Mouse (Mus musculus) forebrain, embryonic 14.5 days (tissue): ENCODE data around the gene Ints11. TPM values are rescaled to one million over a fixed set of nuclear protein-coding genes. Genes with fewer than 3 reads are reported as not detected.

Source experiments
- ATAC-seq: fragments of 200-750 bp; cut with Nextera tagmentation; 2 replicates; pipeline ENCODE4 v1.8.0; 2017; ENCODE audit warnings: mild to moderate bottlenecking, moderate library complexity
- DNase-seq: peaks from one replicate; pipeline ENCODE4 v3.0.0-alpha.2; 2015; ENCODE audit warnings: low spot score
- H3K27ac ChIP-seq: fragments of 300-500 bp; sonication (generic); 2 replicates; pipeline ENCODE4 v1.5.1; 2014; ENCODE audit warnings: low read depth, mild to moderate bottlenecking, control low read depth, low read length, moderate library complexity
- H3K27me3 ChIP-seq: fragments of 300-500 bp; sonication (generic); replicated peaks from 2 replicates; pipeline ENCODE4 v1.6.1; 2014; ENCODE audit warnings: low read length, control low read depth, mixed read lengths; ENCODE audit not compliant: control insufficient read depth, insufficient read depth
- H3K36me3 ChIP-seq: fragments of 300-500 bp; sonication (generic); 2 replicates; pipeline ENCODE4 v1.6.1; 2014; ENCODE audit warnings: low read length, control low read depth; ENCODE audit not compliant: control insufficient read depth, insufficient read depth
- H3K4me1 ChIP-seq: fragments of 300-500 bp; sonication (generic); 2 replicates; pipeline ENCODE4 v1.6.1; 2014; ENCODE audit warnings: antibody characterized with exemption, low read length, control low read depth; ENCODE audit not compliant: control insufficient read depth, insufficient read depth
- H3K4me2 ChIP-seq: fragments of 300-500 bp; sonication (generic); 2 replicates; pipeline ENCODE4 v1.6.1; 2014; ENCODE audit warnings: mild to moderate bottlenecking, control low read depth, low read length
- H3K4me3 ChIP-seq: fragments of 300-500 bp; sonication (generic); 2 replicates; pipeline ENCODE4 v1.5.1; 2014; ENCODE audit warnings: low read depth, low read length, control low read depth
- H3K9ac ChIP-seq: fragments of 300-500 bp; sonication (generic); 2 replicates; pipeline ENCODE4 v1.6.1; 2014; ENCODE audit warnings: mild to moderate bottlenecking, low read length, control low read depth, moderate library complexity
- H3K9me3 ChIP-seq: fragments of 300-500 bp; sonication (generic); replicated peaks from 2 replicates; pipeline ENCODE4 v1.6.1; 2016; ENCODE audit warnings: low read length, control low read depth, mixed read lengths; ENCODE audit not compliant: control insufficient read depth
- WGBS: fragments of 180-500 bp; shearing (Covaris S2); extraction: QIAGEN DNeasy Blood & Tissue Kit; methylation state at CpG from one replicate; pipeline ENCODE4 v1.1.7; 2014; 5-methylcytosine and 5-hydroxymethylcytosine counted together
- polyA plus RNA-seq: library from polyadenylated mRNA; unstranded; fragments of >200 nt; fragmentation: Nextera tagmentation; extraction: Ambion mirVana; gene quantifications from 2 replicates; pipeline ENCODE4 v1.2.1, GENCODE M21; 2014

The Ints11 gene
- polyA plus RNA-seq, 1 experiment from 2014 or later: 102 TPM

DNA sequence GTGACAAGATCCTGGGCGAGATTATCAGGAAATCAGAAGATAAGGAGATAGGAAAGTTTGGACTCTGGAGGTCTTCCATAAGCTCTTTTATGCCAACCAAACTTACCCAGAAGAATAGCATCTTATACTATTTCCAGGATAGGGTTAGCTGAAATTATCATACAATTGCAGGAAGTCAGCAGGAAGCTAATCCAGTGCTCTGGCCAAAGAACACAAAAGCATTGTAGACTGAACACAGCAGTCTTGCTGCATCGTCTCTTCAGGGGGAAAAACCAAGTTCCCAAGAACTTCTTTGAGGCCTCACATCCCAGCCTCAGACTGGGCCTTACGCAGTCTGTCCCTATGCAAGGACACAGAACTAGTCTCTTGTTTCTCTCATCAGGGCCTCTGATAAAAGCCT, 14.2 kb downstream of the Ints11 start:
- WGBS: 91% methylated on average over 3 of the region's 3 CpGs
- no peaks in the 10 kb centered on the region for H3K27me3 ChIP-seq
- no peak overlapping the region for H3K4me3 ChIP-seq
- no peak overlapping the region for H3K9ac ChIP-seq
- H3K9me3 ChIP-seq: no peaks in the 10 kb centered on the region
- no peak for ATAC-seq
- no peak overlapping the region for H3K4me2 ChIP-seq
- no peak for DNase-seq
- no peaks in the 10 kb centered on the region for H3K4me1 ChIP-seq
- peaks cover 59% of the 10 kb centered on the region for H3K36me3 ChIP-seq
- H3K27ac ChIP-seq: no peak overlapping the region

DNA sequence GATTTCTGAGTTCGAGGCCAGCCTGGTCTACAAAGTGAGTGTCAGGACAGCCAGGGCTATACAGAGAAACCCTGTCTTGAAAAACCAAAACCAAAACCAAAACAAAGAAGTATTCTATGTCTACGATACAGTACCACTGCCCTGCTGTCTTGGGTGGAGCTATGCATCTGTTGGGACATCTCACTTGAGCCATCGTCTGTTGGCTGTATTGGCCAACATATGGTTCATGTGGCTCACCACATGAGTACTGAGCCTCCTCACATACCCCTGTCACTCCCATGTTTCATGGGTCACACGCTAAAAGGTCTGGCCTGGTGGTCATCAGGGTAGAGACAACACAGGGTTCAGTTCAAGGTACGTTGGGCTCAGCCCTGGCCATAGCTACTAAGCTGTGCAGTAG, 17.0 kb downstream of the Ints11 start:
- Histone ChIP-seq H3K36me3 (peaks cover 62% of the 10 kb centered on the region), H3K27me3 (no peaks in the 10 kb centered on the region), H3K4me1 (peaks cover 10% of the 10 kb centered on the region), H3K4me2 (no peak overlapping the region), H3K4me3 (no peak overlapping the region), H3K9ac (no peak overlapping the region), H3K27ac (no peak overlapping the region), H3K9me3 (no peaks in the 10 kb centered on the region)
- 93% methylated on average over 5 of the region's 5 CpGs for WGBS
- DNase-seq (no peak), ATAC-seq (no peak)

DNA sequence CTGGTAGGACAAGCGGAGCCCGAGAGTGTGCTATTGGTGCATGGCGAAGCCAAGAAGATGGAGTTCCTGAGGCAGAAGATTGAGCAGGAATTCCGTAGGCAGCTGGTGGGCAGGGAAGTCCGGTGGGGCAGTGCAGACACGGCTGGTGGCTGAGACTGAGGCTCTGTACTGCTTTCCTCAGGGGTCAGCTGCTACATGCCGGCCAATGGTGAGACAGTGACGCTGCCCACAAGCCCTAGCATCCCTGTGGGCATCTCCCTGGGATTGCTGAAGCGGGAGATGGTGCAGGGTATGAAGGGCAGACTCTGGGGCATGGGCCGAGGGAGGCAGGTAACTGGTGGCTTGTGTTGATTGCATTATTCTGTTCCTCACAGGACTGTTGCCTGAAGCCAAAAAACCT, 18.3 kb downstream of the Ints11 start:
- no peak overlapping the region for H3K4me2 ChIP-seq
- H3K36me3 ChIP-seq: peaks cover 58% of the 10 kb centered on the region
- H3K27ac ChIP-seq: no peak overlapping the region
- H3K9me3 ChIP-seq: no peaks in the 10 kb centered on the region
- H3K4me1 ChIP-seq: peaks cover 10% of the 10 kb centered on the region
- ATAC-seq (no peak), DNase-seq (no peak)
- no peaks in the 10 kb centered on the region for H3K27me3 ChIP-seq
- H3K4me3 ChIP-seq: no peak overlapping the region
- WGBS: 90% methylated on average over 10 of the region's 10 CpGs
- H3K9ac ChIP-seq: no peak overlapping the region

DNA sequence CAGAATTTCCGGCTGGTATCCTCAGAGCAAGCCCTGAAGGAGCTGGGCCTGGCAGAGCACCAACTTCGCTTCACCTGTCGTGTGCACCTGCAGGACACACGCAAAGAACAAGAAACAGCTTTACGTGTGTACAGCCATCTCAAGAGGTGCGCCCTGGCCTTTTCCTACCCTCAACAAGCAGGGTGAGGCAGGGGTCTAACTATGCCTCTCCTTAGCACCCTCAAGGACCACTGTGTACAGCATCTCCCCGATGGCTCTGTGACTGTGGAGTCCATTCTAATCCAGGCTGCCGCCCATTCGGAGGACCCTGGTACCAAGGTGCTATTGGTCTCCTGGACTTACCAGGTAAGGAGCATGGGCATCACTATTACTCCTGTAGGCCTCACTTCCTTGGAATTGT, 18.8 kb downstream of the Ints11 start:
- 96% methylated on average over 9 of the region's 9 CpGs for WGBS
- Histone ChIP-seq H3K27me3 (no peaks in the 10 kb centered on the region), H3K4me1 (peaks cover 13% of the 10 kb centered on the region), H3K9me3 (no peaks in the 10 kb centered on the region), H3K27ac (no peak overlapping the region), H3K4me2 (no peak overlapping the region), H3K9ac (no peak overlapping the region), H3K4me3 (no peak overlapping the region), H3K36me3 (peaks cover 58% of the 10 kb centered on the region)
- ATAC-seq (no peak), DNase-seq (no peak)

DNA sequence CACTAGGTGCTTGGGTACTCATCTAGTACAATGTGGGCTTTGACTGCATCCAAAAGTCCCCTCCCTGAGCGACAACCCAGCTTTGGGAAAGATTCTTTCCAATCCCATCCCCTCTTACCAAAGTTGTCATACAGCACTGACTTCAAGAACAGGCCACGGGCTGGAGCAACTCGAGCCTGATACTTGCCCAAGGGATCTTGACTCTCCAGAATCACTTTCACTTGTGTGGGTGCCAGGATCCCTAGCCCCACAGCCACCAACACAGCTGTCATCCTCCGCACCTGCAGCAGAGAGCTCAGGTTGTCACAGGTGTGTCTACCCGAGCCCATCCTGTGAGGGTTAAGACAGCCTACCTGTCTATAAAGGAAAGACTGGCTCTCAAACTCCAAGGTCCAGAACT, 20.0 kb downstream of the Ints11 start:
- Histone ChIP-seq H3K4me1 (peaks cover 24% of the 10 kb centered on the region), H3K27ac (no peak overlapping the region), H3K4me2 (no peak overlapping the region), H3K4me3 (no peak overlapping the region), H3K27me3 (no peaks in the 10 kb centered on the region), H3K36me3 (peaks cover 55% of the 10 kb centered on the region), H3K9me3 (no peaks in the 10 kb centered on the region), H3K9ac (no peak overlapping the region)
- 81% methylated on average over 5 of the region's 5 CpGs for WGBS
- ATAC-seq: no peak
- no peak for DNase-seq

DNA sequence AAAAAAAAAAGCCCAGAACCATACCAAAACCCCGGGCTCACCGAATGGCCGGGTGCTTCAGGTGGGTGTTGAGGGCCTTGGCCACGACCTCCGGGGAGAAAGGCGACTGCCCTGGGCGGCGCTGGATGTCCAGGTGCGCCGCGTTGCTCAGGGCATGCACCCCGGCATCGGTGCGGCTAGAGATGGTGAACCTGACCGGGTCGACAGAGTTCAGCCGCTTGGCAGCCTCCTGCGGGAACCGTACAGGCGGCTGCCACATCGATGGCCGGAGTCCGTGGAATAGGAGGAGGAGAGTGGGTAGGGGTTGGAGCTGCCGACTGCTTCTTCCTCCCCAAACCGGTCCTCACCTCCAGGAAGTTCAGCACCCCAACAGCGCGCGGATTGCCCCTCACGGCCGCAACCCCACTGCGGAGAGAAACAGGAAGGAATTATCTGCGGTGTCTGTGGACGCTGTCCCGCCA, 21.7 kb downstream of the Ints11 start:
- DNase-seq: no peak
- peak overlapping the region; percentile 97 for H3K4me2 ChIP-seq
- peaks cover 45% of the 10 kb centered on the region for H3K36me3 ChIP-seq
- H3K4me1 ChIP-seq: peaks cover 38% of the 10 kb centered on the region
- WGBS: under 1% methylated on average over 34 of the region's 34 CpGs
- H3K4me3 ChIP-seq: peak overlapping the region; percentile 98
- no peaks in the 10 kb centered on the region for H3K27me3 ChIP-seq
- H3K27ac ChIP-seq: no peak overlapping the region
- no peak for ATAC-seq
- peak overlapping the region; percentile 95 for H3K9ac ChIP-seq
- no peaks in the 10 kb centered on the region for H3K9me3 ChIP-seq

DNA sequence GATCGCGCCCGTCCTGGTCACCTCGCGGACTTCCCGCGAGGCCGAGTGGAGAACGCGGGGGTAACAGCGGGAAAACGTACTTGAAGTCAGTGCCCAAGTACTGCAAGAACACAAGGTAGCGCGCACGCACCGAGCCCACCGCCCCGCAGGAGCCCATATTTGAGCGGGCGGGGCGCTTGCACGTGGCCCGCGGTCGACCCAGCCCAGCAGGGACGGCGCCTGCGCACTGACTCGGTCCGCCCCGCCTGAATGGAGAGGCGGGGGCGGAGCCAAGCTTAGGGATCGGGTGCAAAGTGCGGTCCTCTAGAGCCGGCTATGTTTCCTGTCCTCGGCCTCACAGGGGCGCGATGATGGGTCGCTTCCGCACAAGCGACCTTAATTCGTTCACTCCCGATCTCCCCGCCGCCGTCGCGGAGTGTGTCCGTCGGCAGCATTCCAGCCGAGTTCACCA, 22.2 kb downstream of the Ints11 start, which contains the start of the genes Pusl1 and Acap3:
Pusl1 (minus strand) TSS at position 231 of the 451 bp plus-strand sequence.
Acap3 (plus strand) TSS at position 272 of the 451 bp plus-strand sequence.
- H3K9ac ChIP-seq: peak within 1 kb of the TSS; percentile 95
- peak within 1 kb of the TSS; percentile 97 for H3K4me2 ChIP-seq
- peaks cover 38% of the 10 kb centered on the region for H3K4me1 ChIP-seq
- ATAC-seq: peak; percentile 88
- no peaks in the 10 kb centered on the region for H3K27me3 ChIP-seq
- peak within 1 kb of the TSS; percentile 98 for H3K4me3 ChIP-seq
- H3K36me3 ChIP-seq: peaks cover 45% of the 10 kb centered on the region
- DNase-seq: peak; percentile 98
- H3K9me3 ChIP-seq: no peaks in the 10 kb centered on the region
- H3K27ac ChIP-seq: peak within 1 kb of the TSS; percentile 99
- WGBS: 0% methylated on average over 52 of the region's 52 CpGs

DNA sequence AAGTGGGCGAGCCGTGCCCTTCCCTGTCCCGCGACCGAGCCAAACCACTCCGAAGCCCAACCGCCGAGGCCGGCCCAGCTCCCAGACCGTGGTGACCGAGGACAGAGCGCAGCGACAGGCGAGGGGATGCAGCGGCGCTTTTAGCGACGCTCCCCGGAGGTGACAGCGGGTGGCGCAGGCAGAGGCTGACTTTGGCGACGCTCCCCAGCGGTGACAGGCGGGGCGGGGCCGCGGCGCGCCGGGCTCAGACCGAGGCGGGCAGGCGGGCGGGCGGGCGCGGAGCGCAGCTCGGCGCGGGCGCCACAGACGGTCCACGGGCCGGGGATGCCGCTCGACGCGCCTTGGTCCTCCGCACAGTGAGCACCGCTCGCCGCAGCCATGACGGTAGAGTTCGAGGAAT, 22.7 kb downstream of the Ints11 start:
- WGBS: 0% methylated on average over 38 of the region's 56 CpGs
- peak overlapping the region; percentile 95 for H3K9ac ChIP-seq
- H3K4me2 ChIP-seq: peak overlapping the region; percentile 97
- H3K36me3 ChIP-seq: peaks cover 45% of the 10 kb centered on the region
- peak overlapping the region; percentile 98 for H3K4me3 ChIP-seq
- DNase-seq (peak; percentile 93), ATAC-seq (peak; percentile 94)
- peak overlapping the region; percentile 99 for H3K27ac ChIP-seq
- peaks cover 38% of the 10 kb centered on the region for H3K4me1 ChIP-seq
- H3K27me3 ChIP-seq: no peaks in the 10 kb centered on the region
- H3K9me3 ChIP-seq: no peaks in the 10 kb centered on the region

DNA sequence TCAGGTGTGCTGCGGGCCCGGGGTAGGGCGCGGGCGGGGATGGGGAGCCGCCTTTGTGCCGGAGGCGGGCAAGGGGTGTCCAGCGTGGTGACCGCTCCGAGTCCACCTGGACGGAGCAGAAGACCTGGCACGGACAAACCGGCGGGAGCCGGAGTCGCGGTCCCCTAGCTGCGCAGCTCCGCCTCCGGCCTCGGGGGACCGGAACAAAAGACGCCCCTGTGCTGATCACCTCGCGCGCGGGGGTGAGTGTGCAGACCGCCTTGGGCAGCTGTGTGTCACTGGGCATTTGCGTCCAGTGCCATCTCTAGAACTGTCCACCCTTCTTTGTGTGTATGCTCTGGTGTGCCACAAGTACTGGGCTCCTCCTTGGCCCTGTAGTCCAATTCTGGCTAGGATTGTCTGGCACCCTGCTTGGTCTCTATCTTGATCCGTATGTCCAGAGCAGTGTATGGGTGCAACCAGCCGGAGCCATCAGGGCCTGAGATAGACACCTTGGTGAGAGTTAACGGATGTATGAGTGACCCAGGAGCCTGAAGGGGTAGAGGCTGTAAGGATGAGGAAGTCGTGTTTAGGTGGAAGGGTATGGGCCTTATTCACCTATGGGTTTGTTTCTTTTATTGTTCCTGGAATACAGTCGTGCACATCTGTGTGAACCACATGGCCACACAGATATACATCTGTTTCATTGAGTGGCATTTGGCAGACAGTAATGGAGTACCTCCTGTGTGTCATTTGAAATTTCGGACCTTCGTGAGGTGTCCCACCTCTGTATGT, 23.3 kb downstream of the Ints11 start:
- H3K4me1 ChIP-seq: peaks cover 38% of the 10 kb centered on the region

More for the DNA sequence above, 23.3 kb downstream of the Ints11 start:
- peaks cover 42% of the 10 kb centered on the region for H3K36me3 ChIP-seq
- DNase-seq: peak; percentile 43
- 6% methylated on average over 35 of the region's 37 CpGs for WGBS
- peak overlapping the region; percentile 98 for H3K4me3 ChIP-seq
- peak overlapping the region; percentile 97 for H3K4me2 ChIP-seq
- peak overlapping the region; percentile 95 for H3K9ac ChIP-seq
- no peaks in the 10 kb centered on the region for H3K9me3 ChIP-seq
- H3K27ac ChIP-seq: peak overlapping the region; percentile 99
- no peaks in the 10 kb centered on the region for H3K27me3 ChIP-seq
- peak; percentile 44 for ATAC-seq
